Mouse (Mus musculus) left cerebral cortex, adult 8-10 months (tissue): ENCODE measurements around the gene Ift22. TPM values are rescaled to one million over a fixed set of nuclear protein-coding genes. Genes with fewer than 3 reads are reported as not detected.

Experiments
- DNase-seq, 2 experiments: peaks; one replicate each; pipeline ENCODE4 v3.0.0; 2022; ENCODE audit warnings: low spot score in 2 of 2
- total RNA-seq, 4 experiments: library from RNA; stranded (reverse); gene quantifications; 2 replicates each; pipeline ENCODE4 v1.2.4; 2022

Gene Ift22
- total RNA-seq, result 10 to 100 TPM; 87.2 to 95.6 (median 91.6) TPM

- DNase-seq, result peak; percentile 91 to 92
These were observed at the start of gene Ift22 for GRCm38 (mm10) chr5:136907991-136908857. Ift22 (plus strand) TSS chr5:136908150.

DNA sequence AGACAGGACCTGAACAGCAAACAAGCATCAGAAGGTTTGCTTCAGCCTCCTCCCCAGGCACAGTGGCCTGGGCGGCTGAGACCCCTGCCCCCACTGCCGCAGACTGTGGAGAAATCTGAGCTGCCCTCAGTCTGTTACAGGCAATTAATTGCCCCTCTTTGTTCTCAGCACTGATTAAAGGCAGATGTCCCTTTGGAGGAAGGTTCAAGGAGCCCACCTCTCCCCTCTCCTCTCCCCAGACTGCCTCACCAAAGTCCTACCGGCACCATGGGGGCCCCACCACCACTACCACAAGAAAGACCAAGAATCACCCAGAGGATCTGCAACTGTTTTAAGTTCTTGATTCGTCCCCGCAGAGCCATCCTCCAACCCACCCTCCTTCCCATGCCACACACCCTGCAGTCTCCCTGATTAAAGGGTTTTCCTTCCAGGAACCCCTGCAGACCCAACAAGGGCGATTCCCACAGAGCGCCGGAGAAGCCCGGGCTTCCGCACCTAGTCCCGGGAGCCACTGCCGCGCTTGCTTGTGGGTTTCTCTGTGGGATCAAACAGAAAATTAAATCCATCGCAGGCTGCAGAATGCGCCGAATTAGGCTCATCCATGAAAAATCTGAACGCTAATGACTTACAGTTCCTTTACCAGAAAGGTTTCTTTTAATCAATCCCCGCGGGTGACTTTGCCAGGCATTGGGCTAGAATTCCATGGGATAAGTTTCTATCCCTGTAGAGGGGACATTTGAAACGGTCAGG, 46.6 kb upstream of the Ift22 start:
- no peak for DNase-seq

- DNase-seq, result no peak
These were observed 45.1 kb upstream of the Ift22 start for GRCm38 (mm10) chr5:136862806-136863205.

DNA sequence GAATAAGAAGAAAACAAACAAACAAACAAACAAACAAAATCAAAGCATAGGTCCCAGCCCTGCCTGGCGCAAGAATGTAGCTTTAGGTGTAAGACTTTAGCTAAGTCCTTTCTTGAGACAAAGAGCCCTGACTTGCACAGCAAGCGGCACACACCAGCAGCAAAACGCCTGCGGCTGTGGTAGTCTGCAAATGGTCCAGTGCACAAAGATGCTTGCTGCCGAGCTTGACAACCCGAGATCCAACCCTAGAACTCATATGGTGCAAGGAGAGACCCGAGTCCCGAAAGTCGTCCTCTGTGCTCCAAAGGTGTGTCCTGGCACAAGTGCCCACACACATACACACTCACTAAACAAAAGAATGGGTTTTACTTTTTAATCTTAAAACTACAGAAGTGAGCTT, 44.7 kb upstream of the Ift22 start:
- DNase-seq, result no peak

DNA sequence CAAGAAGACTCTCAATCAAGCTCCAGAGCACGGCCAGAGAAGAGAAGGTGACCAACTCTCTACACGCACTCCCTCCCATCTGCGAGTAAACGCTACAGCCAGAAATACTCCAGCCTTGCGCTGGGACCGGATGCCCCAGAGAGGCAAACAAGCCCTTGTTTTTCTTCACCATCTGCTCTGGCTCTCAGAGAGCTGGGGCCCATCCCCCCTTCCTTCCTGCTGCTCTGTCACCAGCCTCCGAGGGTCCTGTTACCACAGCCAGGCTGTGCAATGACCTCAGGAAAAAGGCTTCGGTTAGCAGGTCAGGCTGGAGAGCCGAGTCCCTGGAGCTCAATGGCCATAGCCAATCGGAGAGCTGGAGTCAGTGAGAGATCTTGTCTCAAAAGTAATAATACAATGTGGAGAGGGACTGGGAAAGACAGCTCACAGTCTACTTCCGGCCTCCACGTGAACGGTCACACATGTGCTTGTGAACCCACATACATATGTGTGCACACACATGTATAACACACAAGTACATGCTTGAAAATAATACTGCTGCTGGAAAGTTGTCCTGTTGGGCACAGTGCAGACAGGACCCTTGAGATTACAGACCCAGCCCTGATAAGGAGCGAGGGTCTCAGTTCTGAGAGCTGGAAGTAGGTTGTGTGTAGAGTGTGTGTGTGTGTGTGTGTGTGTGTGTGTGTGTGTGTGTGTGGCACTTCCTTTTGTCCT, 43.8 kb upstream of the Ift22 start:
- no peak for DNase-seq

DNA sequence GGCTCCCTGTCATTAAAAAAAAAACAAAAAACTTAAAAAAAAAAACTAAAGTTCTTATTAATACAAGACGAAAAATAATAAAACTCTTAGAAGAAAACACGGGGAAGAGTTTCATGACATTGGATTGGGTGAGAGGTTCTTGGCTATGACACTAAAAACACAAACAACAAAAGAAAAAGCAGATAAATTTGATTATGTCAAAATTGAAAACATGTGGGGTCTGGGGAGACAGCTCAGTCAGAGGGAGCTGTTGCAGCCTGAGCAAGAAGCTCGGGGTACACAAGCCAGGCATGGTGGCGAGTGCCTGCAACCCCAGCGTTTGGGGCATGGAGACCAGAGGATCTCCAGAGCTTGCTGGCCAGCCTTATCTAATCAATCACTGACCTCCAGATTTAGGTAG, 40.2 kb upstream of the Ift22 start:
- no peak for DNase-seq

DNA sequence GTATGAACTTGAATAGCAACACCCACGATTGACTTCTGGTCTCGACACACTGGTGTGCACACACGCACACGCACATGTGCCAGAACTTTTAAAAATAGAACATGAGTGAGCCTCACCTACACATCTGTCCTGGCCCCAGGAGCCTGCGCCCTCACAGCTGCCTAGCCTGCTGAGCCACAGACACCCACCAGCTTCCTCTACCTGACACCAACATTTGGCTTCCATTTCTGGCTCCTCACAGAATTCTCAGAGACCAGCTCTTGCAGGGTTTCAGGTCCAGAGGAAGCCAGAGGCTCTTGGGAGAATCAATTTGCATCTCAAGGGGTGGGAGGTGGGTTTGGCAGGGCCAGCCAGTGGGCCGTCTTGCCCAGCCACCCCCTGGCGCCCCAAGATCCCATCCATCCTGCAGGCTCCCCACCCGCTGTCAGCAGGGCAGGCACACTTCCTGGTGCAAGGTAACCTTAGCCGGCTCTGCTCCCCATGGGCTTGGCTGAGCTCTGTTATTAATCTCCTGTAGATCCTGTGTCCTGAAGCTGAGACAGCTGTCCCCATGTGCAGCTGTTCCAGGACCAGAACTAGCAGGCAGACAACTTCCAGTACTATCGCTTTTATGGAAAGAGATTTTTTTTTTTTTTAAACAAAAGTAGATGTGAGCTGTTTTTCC, 38.4 kb upstream of the Ift22 start:
- no peak for DNase-seq

DNA sequence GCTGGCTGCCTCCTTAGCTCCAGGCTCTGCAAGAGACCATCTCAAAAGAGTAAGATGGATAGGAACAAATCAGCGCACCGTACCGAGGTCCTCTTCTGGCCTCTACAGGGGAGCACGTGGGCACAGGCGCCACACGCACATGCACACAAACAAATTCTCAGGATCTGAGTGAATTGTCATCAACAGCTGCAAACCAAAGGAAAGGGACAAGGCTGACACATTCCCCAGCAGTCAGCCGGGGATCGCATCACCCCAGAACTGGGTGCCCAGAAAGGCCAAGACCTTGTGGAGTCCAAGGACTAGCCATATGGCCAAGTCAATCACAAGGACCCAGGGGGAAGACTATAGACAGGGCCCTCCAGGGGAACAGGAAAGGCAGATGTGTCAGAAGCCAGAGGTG, 35.5 kb upstream of the Ift22 start:
- DNase-seq, result no peak

DNA sequence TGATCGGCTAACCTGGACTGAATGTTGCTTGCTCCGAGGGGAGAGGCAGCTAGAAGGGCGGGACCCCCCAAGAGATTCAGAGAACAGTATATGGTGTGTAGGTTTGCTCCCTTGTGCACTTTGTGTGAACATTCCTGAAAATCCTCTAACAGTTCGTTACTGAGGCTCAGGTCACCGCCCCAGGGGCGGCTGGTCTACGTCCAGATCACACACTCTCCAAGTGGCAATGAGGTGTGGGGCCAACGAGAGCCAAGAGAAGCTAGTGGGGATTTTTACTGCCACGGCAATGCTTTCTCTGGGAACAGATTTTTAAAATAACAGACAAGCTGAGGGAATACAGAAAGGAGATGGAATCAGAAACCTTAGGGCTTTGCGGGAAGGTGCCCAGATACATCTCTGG, 33.7 kb upstream of the Ift22 start:
- no peak for DNase-seq

DNA sequence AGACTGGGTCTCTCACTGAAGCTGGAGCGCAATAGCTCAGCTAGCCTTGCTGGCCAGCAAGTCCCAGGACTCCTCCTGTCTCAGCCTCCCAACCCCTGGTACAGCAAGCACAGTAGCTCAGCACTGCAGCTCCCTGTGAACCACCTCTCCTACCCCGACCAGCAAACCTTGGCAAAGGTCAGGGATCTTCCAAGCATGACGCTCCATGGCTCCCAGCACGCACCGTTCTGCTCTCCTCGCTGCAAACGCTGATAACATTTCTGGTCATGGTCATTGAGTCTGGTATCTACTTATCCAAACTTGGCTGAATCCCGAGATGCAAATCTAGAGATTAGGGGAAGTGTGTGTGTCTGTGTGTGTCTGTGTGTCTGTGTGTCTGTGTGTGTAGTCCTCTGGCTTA, 27.8 kb upstream of the Ift22 start:
- DNase-seq, result no peak

GRCm38 (mm10) chr5:136881380-136882009, 26.5 kb upstream of the Ift22 start:
- peak; percentile 58 to 78 for DNase-seq

DNA sequence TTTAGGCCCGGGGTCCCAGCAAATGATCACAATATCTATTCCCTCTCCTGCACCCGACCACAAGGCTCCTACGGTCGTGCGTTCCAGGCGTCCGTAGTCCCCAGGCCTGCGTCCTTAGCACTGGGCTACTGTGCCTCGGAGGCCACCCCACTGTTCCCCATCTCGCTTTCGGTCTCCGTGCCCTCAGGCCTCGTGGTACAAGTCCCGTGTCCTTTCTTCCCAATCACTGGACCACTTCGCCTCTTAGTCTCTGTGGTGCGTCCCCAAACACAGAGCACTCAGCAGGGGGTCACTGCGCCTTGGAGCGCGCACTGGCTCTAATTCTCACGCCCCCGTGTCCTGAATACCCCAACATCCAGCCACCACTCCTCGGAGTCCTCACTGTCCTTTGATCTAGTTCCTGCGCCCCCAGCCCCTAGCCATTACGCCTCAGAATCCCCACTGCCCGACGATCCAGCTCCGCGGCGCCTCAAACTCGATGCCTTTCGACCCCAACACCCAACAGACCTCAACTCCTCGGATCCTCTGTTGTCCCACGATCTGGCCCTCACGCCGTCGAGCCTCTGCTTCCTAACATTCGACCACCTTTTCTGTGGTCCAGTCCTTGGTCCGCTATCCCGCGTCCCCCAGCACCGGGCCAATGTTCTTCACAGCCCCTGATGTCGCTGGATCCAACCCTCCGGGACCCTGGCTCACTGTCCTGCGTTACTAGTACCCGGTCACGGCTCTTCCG, 25.7 kb upstream of the Ift22 start:
- DNase-seq, result no peak

- peak in 1 of 2 experiments; percentile 20 for DNase-seq
These were observed 25.0 kb upstream of the Ift22 start, which contains the start of gene Col26a1 for GRCm38 (mm10) chr5:136882788-136883439. Col26a1 (minus strand) TSS chr5:136883209.

- DNase-seq, result no peak
These were observed 21.0 kb upstream of the Ift22 start for GRCm38 (mm10) chr5:136886957-136887356.

DNA sequence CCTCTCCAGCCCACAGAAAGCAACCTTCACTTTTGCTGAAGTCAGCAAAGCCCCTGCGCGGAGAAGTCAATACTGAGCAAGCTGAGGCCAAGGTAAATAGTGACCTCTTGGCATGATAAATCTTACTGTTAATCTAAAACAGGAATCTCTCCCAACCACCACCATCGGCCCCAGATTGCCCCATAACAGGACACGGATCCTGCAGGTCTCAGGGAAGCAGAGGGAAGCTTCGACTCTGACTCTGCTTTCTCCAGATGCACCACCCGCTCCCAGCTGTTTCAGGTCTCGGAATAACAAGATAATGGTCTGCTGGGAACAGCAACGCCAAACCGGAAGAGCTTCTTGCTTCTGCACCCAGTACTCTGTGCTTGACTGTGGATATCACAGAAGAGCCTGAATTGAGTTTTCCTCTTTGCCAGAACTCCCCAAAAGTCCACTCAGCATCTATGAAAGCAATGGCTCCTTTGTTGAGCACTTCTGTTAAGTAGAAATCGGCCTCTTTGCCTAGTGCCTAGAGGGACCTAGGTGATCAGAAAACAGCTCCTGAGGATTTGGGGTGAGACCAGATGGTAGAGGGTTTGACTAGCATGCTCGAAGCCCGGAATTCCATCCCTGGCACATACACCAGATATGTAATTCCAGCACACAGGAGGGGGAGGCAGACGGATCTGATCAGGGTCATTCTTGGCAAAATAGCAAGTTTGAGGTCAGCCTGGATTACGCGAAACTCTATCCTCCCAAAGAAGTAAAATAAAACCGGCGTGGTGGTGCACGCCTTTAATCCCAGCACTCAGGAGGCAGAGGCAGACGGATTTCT, 19.2 kb upstream of the Ift22 start:
- no peak for DNase-seq

DNA sequence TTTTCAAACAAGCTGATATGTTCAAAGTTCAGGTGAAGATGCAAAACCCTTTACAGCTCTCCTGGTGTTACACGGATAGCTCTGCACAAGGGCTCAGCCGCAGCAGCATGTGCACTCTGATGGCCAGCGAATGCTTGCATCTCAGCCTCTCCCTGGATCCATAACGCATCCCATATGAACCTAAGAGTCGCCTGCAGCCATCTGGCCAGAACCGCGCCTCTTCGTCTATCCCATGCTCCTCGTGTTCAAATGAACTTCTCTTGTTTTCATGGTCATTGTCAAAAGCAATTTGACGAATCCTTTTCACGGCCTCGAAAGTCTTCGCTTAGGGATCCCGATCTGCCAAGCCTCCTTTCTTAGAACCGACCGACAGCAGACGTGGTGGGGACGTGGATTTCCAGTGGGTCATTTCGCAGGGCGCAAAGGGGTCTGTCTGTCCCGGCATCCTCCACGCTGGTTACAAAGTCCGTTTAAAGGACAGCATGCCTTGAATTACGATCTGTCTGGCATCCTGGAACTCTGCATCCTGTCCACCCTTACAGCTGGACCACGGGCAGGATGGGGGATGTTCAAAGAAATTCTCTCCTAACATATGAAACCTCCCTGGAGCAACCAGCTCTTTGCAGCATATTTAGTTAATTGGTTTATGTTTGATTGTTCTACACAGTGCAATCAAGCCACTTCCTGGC, 13.0 kb upstream of the Ift22 start:
- no peak for DNase-seq

DNA sequence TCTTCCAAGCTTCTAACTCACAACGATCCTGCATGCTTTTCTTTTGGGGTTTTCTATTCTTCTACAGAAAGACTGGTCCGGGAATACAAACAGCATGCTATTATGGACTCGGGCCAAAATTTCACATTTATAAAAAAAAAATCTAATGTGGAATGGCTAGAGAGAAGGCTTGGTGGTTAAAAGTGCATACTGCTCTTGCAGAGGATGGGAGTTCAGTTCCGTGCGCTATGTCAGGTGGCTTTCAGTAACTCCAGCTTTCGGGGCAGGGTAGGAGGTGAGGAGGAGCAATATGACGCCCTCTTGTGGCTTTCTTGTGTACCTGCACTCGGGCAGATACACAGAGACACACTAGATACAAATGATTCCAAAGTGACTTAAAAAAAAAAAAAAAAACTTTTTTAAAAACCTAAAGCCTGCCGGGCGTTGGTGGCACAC, 12.4 kb upstream of the Ift22 start:
- no peak for DNase-seq

DNA sequence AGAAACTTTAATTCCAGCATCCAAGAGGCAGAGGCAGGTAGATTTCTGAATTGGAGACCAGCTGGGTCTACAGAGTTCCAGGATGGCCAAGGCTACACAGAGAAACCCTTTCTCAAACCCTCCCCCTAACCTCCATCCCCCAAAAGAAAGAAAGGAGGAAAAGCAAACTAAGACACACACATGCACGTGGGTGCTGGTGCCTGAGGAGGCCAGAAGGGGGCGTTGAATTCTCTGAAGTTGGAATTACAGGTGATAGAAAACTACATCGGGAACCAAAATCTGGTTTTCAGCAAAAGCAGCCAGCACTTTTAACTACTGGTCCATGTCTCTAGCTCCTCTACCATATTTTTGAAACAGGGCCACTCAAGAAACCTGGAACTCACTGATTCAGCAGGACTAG, 3.3 kb upstream of the Ift22 start:
- DNase-seq, result no peak
